Mouse (Mus musculus): Measurements from ENCODE around the gene Xpnpep2. TPM values are rescaled to one million over a fixed set of nuclear protein-coding genes. Genes with fewer than 3 reads are reported as not detected.

Xpnpep2 gene
- total RNA-seq (2023), result not detected

GRCm38 (mm10) chrX:48108394-48109315 is at the start of gene Xpnpep2:
Gene Xpnpep2 (plus strand): TSS chrX:48108725.

GRCm38 (mm10) chrX:48146262-48146661 is 37.7 kb downstream of the Xpnpep2 start, which contains the start of gene Sash3:
Gene Sash3 (plus strand): TSS chrX:48146436.

Other genes with a start within 250 kb of the Xpnpep2 start
- gene Smarca1, start 215.8 kb upstream of the Xpnpep2 start, total RNA-seq (2023), result not detected
- 10 to 100 TPM; 12.4 to 14.4 TPM for gene Ocrl, start 196.3 kb upstream of the Xpnpep2 start, total RNA-seq (2023)
- gene Apln, start 73.9 kb upstream of the Xpnpep2 start, total RNA-seq (2023), result under 1 TPM in 1 of 2 experiments, not detected in 1; 0.41 TPM
- gene Sash3, start 37.7 kb downstream of the Xpnpep2 start, total RNA-seq (2023), result 100 to 1,000 TPM; 218 to 231 TPM
- gene Zdhhc9, start 100.2 kb downstream of the Xpnpep2 start, total RNA-seq (2023), result 10 to 100 TPM; 29.0 to 31.2 TPM
- gene Utp14a, start 148.1 kb downstream of the Xpnpep2 start, total RNA-seq (2023), result 10 to 100 TPM; 45.0 to 47.5 TPM
- 10 to 100 TPM; 12.8 to 13.9 TPM for gene Bcorl1, start 232.6 kb downstream of the Xpnpep2 start, total RNA-seq (2023)

All from T-cell, adult 66 days (primary cell).